Mouse (Mus musculus) monocyte, adult 2 months (primary cell): Measurements from ENCODE around the gene Dlgap4.

Source experiments
- DNase-seq, 2 experiments: peaks; one replicate each; pipeline ENCODE4 v3.0.0; 2022; ENCODE audit warnings: low spot score in 2 of 2, low read depth in 1 of 2

Dlgap4 gene

DNA sequence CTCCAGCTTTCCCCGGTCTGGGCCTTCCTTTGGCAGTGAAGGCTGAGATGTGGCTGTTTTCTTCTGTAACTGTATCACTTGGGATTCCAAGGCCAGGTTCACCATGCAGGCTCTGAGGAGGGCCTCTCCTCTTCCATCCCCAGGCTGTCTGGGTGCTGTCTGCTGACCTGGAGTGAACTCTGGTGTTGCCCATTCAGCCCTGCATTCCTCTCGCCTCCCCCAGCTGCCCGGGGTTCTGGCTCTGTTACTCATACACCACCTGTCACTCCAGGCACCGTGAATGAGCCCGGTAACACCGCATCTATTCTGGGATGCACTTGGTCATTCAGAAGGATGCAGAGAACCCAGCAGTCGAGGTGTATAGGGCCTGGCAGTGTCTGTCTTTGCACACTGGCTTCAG lies 123.3 kb downstream of the Dlgap4 start:
- no peak for DNase-seq

DNA sequence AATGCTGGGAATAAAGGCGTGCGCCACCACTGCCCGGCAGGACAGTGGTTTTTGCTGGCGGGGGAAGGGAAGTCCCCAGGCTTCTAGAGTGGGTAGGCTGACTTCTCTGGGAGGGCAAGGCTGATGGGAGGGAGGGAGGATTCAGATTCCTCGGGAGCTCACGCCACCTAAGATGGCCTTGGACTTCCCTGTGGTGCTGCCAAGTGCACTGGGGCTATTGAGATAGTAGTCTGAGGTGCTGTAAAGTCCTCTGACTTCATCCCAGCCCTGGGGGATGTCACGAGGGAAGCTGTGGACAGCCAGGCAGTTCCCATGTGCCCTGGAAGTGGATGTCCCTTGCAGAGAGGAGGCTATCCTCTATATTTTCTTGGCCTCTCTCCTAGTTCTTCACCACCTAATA lies 124.5 kb downstream of the Dlgap4 start:
- DNase-seq, result no peak

DNA sequence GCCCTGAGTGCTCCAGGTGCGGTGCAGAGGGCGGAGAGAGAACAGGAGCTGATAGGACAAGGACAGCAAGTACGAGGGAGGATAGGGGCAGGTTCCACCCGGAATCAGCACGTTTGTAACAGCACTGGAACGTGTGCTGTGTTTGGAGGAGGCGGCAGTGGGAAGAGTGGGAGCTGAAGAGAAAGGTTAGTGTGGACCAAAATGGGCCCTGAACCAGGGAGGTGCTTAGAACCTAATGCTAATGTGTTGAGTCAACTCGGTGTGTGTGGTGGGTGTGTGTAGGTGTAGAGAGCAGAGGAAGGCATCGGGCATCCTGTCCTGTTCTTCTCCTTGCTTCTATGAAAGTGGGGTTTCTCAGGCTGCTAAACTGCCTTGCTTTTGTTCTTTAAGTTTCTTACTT lies 127.8 kb downstream of the Dlgap4 start:
- DNase-seq, result no peak

DNA sequence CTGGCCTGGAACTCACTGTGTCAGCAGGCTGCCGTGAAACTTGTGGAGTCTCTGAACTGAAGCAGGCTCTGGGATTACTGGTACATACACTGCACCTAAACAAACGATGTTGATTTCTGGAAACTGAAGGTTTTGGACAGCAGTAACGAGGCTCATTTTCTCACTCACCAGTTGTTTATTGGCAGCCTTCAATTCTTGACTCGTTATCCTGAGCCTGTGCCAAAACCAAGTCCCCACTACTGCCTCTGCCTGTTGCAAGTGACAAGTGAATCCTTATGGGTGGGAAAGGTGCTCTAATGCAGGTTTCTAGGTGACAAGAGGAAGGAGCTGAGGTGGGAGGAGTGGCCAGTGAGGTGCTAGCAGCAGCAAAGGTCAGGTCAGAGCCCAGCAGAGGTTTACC lies 128.5 kb downstream of the Dlgap4 start:
- DNase-seq, result no peak

DNA sequence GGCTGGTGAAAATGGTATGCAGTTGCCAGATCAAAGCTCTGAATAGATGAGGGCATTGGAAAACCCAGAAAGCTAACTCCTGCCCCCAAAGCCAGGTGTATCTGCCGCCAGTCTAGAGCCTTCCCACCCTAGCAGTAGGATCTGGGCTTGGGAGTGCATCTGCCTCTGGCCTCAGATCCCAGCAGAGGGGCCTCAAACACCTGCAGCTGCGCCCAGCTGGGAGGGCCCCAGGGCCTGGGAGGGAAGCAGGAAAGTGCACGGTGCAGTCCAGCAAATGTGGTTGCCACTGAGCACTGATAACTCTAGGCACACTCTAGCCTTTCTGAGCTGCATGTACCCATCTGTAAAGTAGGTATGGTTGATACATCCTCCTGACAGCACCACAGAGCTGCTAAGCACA lies 129.7 kb downstream of the Dlgap4 start:
- no peak for DNase-seq

DNA sequence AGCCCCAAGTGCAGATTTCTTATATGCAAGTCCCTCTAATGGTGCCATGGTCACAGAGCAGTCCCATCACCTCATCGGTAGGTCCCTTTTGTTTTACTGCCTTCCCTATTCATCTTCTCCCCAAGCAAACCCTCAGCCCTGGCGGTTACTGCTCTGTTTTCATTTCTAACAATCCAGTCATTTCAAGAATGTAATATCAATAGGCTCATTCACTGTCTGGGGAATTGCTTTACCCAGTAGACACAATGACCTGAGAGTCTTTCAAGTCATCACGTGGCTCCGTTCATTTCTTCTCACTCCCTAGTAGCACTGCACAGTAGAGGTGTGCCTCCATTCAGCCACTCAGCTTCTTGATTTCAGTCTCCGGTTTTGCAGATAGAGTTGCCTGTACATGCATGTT lies 130.9 kb downstream of the Dlgap4 start:
- no peak for DNase-seq

DNA sequence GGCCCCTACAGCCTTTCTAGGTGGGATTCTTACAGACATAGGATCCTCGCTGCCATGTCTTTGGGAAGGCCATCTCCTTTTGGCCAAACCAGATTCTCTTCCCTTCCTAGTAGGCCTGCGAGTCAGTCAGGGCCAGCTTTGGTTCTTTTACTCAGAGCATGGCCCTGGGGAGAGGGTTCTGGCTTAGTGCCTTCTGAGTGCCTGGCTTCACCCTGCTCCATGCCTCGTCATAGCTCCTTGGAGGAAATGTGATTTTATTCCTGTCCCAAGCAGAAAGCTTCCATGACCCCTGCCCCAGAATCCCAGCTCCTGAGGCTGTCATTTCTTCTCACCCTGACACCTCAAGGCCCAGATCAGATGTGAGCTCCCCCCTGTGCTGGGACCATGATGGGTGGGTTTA lies 133.8 kb downstream of the Dlgap4 start:
- DNase-seq, result no peak

DNA sequence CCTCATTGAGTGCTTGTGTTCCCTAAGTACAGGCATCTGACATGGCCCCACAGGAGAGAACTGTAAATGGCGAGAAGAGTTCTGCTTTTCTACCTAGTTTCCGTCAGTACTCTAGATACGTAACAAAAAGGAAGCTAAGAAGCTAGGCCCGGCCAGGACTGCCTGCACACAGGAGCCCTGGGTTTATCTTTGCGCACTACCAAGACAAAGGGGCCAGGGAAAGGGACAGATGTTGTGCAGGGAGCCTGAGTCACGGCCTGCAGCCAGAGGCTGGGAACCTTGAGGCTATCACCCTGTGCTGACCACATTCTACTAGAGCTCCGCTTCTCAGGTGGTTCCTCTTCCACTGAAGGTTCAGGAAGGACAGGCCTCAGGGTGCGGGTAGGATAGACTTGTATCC lies 136.2 kb downstream of the Dlgap4 start:
- no peak for DNase-seq

DNA sequence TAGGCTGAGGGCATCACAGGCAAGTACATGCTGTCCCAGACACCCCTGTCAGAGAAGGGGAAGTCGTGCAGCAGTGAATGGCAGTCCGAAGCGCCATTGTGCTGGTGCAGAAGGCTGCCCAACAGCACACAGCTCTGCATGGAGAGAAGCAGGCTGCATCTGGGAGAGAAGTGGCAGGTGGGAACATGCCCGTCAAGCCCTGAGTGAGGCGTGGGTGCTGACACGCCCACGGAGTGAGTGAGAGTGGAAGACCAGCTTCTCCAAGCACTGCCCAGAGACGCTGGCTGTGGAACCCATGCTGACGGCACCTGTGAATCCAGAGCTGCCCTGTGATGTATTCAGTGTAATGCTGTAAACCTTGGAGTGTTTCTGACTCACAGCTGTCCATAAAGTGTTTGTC lies 143.4 kb downstream of the Dlgap4 start:
- DNase-seq, result no peak

DNA sequence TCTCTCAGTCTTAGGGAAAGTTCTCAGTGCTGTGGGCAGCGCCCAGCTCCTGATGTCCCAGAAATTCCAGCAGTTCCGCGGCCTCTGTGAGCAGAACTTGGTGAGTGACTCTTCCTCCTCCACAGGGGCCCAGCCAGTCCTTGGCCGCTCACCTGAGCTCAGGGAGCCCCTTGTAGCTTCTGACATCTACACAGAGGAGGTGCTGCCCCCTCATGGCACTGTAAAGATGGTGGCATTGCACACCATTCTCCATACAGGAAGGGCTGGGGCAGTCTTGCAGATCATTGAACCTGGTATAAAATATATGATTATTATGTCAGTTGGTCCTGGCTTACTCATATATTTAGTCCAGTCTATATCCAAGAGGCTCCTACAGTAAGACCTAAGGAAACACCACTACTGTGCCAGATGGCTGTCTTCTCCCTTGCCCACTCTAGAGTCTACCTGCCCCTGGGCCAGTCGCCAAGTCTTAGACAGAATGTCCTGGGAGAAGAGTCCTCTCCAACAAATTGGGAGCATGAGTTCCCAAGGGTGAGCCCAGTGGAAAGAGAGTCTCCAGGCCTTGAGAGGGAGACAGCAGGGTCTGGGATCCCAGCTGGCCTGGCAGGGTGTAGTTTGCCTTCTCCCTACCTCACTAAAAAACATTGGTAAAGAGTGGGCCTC lies 147.5 kb downstream of the Dlgap4 start:
- no peak for DNase-seq

DNA sequence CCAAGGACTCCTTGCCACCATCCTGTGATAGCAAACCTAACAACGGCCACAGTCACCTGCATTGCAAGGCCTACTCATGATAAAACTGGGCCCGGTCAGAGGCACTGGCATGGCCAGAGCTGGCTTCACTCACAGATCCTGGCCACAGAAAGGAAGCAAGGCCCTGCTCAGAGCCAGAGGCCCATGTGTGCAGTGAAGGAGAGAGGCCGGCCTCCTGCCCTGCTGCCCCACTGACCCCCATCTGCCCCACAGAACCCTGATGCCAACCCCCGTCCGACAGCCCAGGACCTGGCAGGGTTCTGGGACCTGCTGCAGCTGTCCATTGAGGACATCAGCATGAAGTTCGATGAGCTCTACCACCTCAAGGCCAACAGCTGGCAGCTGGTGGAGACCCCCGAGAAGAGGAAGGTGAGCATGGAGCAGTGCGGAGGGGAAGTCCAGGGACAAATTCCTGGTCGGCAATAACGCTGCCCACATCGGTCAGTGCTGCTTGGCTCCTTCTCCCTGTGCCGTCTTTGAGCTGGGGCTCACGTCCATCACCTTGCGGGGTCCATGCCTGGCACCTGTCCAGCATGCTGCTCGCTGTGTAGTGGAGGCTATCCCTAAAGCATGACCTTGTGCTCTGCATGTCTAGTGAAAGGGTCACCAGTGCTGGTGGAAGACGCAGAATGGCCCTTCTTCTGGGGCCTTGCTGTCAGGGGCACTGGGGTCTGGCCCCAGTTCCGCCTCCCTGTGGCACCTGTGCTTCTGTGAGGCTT lies 148.2 kb downstream of the Dlgap4 start:
- no peak for DNase-seq

DNA sequence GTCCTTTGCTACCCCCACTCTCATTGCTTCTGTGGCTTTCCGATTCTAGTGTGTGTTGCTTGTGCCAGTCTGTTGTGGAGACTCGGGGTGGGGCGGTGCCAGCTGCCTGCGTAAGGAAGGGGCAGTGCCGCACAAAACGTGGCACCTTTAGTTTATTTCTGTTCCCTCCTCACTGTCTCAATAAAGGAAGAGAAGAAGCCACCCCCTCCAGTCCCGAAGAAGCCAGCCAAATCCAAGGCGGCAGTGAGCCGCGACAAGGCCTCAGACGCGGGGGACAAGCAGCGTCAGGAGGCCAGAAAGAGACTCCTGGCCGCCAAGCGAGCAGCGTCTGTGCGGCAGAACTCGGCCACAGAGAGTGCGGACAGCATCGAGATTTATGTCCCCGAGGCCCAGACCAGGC lies 149.0 kb downstream of the Dlgap4 start:
- DNase-seq, result no peak

DNA sequence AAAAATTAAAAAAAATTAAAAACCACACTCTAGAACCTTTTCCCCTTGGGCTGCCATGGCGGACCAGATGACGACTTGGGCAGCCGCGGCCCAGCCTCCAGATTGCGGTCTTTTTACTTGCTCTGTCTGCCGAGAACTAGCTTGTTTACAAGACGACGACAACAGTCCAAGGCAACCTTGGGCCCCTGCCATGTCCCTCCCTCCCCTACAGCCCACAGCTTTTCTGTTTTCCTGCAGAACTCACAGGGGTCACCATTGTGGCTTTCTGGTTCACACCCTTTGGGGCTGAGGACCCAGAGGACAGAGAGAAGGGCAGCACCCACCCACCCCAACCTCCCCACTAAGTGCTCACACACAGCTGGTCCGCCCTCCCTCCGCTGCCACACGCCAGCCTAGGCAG lies 149.6 kb downstream of the Dlgap4 start:
- no peak for DNase-seq

DNA sequence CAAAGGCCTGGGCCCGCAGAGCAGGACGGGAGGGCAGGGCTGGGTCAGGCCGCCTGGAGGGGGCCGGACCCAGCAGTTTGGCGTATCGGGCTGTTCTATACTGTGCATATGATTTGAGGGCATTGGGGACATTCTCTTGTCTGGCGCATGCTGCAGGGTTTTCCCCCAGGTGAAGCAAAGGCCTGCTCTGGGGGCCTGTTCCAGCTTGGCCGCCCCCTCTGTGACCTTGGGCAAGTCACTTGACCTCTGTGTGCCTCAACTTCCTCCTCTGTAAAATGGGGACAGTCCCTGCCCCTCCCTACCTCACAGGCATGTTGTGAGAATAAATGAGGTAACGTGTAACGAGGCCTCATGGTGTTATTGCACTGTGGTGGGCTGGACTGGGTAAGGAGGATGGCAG lies 150.5 kb downstream of the Dlgap4 start:
- DNase-seq, result no peak

DNA sequence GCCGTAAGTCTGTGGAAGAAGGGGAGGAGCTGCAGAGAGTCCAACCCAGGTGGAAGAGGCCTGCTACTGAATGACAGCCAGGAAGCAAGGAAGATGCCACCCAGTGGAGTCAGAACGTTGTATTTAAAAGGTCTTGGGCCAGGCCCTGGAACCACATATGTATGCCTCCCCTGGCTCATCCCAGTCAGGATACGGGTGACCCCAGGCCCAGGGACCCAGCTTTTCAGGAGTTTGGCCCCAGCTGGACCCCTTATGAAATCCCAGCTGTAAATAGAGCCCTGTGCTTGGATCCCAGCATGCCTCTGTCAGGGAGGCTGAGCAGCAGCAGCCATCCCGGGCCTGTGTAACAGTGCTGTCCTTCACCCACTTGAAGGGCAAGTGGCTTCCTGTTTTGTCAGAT lies 151.2 kb downstream of the Dlgap4 start:
- DNase-seq, result no peak

DNA sequence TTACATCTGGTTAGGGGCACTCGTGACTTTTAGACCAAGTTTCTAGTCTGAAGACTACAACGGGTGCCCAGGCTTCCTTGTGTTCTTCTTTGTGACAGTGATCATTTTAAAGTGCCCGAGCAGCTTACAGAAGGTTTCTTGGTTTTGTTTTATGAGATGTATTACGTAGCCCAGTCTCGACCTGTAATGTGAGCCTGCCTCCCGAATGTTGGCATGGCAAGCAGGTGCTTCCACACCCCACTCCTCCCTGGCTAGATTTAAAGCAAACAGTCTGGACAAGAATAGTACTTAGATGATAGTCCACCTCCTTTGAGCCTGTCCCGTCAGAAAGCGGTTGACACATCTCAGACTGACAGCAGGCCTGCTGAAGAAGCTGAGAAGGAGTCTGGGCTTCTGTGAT lies 152.1 kb downstream of the Dlgap4 start:
- no peak for DNase-seq

DNA sequence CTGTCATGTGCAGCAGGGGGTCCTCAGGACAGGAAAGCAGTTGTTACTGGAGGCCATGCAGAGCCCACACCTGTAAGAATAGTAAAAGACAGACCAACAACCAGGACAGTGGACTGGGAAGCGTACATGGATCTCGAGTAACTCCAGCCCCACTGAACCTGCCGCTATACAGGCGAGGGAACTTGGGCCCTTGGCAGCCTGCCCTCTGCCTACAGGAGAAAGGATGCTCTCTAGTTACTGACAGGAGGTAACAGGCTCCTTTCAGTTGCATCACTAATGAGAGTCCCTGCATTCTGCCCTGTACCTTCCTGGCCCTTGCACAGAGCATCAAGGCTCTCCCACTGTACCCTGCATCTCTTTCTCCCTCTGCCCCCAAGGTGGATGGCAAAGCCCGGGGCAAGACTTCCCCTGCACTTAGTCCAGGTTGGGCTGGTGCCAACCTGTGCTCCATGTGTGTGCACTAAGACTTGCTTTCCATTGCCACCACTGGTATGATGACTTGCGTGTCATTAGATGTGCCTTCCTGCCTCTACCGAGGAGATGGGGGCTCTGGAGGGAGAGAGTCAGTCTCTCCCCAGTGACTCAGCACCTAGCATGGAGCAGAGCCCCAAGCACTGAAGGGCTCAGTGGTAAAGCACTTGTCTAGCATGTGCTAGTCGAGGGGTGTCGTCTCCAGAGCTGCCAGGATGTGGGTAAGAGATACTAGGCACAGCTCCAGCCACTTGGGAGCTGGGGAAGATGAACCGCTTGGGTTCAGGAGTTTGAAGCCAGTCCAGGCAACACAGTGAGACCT lies 152.9 kb downstream of the Dlgap4 start:
- DNase-seq, result no peak

DNA sequence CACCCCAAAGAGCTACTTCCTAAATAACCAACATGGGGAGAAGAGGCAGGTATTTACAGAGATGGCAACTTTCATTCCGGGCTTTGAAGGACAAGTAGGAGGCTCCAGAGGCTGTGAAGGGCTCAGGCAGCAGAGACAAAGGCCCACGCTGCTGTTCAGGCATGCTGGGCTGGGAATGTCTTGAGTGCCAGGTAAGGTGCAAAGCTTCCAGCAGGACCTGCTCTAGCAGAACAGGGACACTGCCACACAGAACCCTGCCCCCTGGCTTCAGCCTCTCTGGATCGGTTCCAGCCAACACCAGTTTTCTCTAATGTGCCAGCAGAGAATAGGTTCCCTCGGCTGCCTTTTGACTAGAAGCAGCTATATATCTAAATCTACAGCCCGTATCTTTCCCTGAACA lies 153.6 kb downstream of the Dlgap4 start:
- DNase-seq, result no peak

DNA sequence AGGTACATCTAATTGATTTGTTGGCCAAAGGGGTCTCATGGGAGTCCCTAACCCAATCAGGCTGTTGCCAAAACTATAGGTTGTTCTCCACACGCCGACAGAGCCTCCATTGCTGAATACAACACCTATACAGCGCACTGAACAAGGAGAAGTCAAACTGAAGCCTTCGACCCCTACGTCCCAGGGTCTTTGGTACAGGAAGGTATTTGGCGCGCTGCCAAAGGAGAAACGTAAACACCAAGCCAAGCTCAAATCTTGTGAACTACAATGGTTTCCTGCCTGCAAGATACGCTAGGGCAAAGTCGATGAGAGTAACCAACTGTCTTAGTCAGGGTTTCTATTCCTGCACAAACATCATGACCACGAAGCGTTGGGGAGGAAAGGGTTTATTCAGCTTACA lies 155.8 kb downstream of the Dlgap4 start:
- no peak for DNase-seq

DNA sequence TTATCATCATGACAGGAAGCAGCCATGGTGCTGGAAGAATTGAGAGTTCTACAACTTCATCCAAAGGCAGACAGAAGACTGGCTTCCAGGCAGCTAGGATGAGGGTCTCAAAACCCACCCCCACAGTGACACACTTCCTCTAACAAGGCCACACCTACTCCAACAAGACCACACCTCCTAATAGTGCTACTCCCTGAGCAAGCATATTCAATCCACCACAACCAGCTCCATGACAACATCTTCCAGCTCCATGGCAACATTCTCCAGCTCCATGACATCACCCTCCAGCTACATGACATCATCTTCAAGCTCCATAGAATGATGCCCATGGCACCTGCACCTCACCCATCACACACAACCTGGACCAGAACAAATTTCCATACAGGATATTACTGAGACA lies 160.0 kb downstream of the Dlgap4 start:
- no peak for DNase-seq

DNA sequence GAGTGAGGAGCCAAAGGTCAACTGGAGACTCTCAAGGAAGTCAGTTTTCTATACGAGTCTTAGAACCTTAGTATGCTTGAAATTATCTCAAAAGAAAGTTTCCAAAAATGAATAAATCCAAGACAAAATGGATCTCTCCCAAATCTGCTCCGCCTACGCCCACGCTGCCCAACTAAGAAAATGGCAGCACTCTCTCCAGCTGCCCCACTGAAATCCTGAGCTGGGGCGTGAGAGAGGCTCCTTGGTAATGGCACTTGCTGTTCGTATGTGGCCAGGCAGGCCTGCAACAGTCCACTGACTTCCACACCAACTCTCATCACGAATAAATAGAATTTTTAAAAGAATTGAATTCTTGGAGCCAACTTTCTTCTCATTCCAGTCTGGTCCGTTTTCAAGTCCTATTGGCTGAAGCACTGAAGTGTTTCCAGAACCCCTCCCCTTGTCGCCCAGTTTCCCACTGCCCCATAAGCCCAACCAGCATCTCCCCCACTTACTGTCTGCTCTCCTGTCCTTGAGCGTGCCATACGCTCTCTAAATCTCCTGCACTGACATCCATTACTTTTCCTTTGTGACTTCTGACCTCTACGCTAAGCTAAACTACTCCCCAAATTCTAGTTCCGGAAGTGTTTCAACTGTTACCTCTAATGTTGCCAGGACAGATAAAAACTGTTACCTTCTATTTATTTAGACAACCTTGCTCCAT lies 160.7 kb downstream of the Dlgap4 start:
- DNase-seq, result no peak
